Mouse (Mus musculus) embryonic stem cell, embryonic (primary cell): ENCODE data around the gene Plekhg4.

Experiments used
- CTCF ChIA-PET, 4 experiments: fragments of 300-600 bp in 2 of 4; fragments of 350-600 bp in 2 of 4; sonication (Branson Sonifier 250); formaldehyde crosslinking; loops; one replicate each; lab custom pipeline; 2022; ENCODE audit warnings: inconsistent platforms in 2 of 4; lab: Charles Lee
- POLR2A ChIA-PET, 4 experiments: fragments of 300-600 bp in 2 of 4; fragments of 350-600 bp in 2 of 4; sonication (Branson Sonifier 250); formaldehyde crosslinking; loops; one replicate each; lab custom pipeline; 2022; ENCODE audit warnings: antibody characterized with exemption in 4 of 4, inconsistent platforms in 1 of 4; lab: Charles Lee

Plekhg4 gene

GRCm38 (mm10) chr8:105361751-105362702, 11.0 kb upstream of the Plekhg4 start:
- ChIA-PET CTCF (interaction anchor here (0.6 to 6.8 kb wide), 8 partner anchors 11 to 465 kb away, joined by 3 to 46 read pairs (median 6); no protein-coding TSS in a partner anchor), POLR2A (interaction anchor here in 3 of 4 experiments (0.5 to 4.8 kb wide), 9 partner anchors 10 to 366 kb away, joined by 3 to 21 read pairs (median 3); partner anchors contain the start of gene E2f4 (in 1 of the 3))

GRCm38 (mm10) chr8:105367107-105367506, 6.0 kb upstream of the Plekhg4 start:
- POLR2A ChIA-PET, result interaction anchor here in 1 of 4 experiments (0.8 kb wide), 1 partner anchor 19 kb away, joined by 3 read pairs; the partner anchor contains the start of gene Fhod1
- CTCF ChIA-PET, result interaction anchor here in 2 of 4 experiments (0.7 to 1.0 kb wide), 4 partner anchors 30 to 173 kb away, joined by 3 to 5 read pairs (median 3); no protein-coding TSS in a partner anchor

GRCm38 (mm10) chr8:105372473-105372872, 601 bp upstream of the Plekhg4 start:
- POLR2A ChIA-PET, result interaction anchor here in 2 of 4 experiments (0.6 to 1.7 kb wide), 6 partner anchors 8 to 62 kb away, joined by 3 to 4 read pairs (median 3); partner anchors contain the start of genes Fhod1 (in 1 of the 2) and Slc9a5 (in 1 of the 2)
- CTCF ChIA-PET, result interaction anchor here in 3 of 4 experiments (0.6 to 2.1 kb wide), 4 partner anchors 13 to 67 kb away, joined by 3 to 16 read pairs (median 4); no protein-coding TSS in a partner anchor

GRCm38 (mm10) chr8:105374513-105374966, 1.5 kb downstream of the Plekhg4 start:
- POLR2A ChIA-PET, result interaction anchor here (0.6 to 2.0 kb wide), 14 partner anchors 9 to 461 kb away, joined by 3 to 8 read pairs (median 4); partner anchors contain the start of genes Fhod1 (in 3 of the 4) and Slc9a5 (in 2 of the 4)
- CTCF ChIA-PET, result interaction anchor here (0.5 to 4.2 kb wide), 84 partner anchors 9 to 1488 kb away, joined by 3 to 46 read pairs (median 4); partner anchors contain the start of genes Tppp3 (in 3 of the 4), Fhod1 (in 2 of the 4), Slc9a5 (in 2 of the 4) and 4931428F04Rik (in 1 of the 4)

GRCm38 (mm10) chr8:105378673-105379072, 5.6 kb downstream of the Plekhg4 start:
- POLR2A ChIA-PET, result interaction anchor here (0.9 to 2.4 kb wide), 16 partner anchors 9 to 147 kb away, joined by 3 to 9 read pairs (median 4); partner anchors contain the start of genes Fhod1 (in 2 of the 4), Slc9a5 (in 1 of the 4) and Tppp3 (in 1 of the 4)
- CTCF ChIA-PET, result interaction anchor here (0.5 to 3.2 kb wide), 14 partner anchors 8 to 258 kb away, joined by 3 to 14 read pairs (median 6); partner anchors contain the start of genes Atp6v0d1 (in 1 of the 4) and Ripor1 (in 1 of the 4)

- POLR2A ChIA-PET, result interaction anchor here in 2 of 4 experiments (0.6 to 1.8 kb wide), 4 partner anchors 9 to 152 kb away, joined by 3 to 5 read pairs (median 4); no protein-coding TSS in a partner anchor
- CTCF ChIA-PET, result interaction anchor here in 2 of 4 experiments (0.6 to 3.2 kb wide), 8 partner anchors 17 to 242 kb away, joined by 3 to 14 read pairs (median 5); no protein-coding TSS in a partner anchor
Measured at GRCm38 (mm10) chr8:105380308-105380707, 7.2 kb downstream of the Plekhg4 start.

- ChIA-PET CTCF (interaction anchor here (0.6 to 3.1 kb wide), 9 partner anchors 9 to 742 kb away, joined by 3 to 11 read pairs (median 4); partner anchors contain the start of gene Ciao2b (in 1 of the 4)), POLR2A (interaction anchor here in 2 of 4 experiments (0.8 to 1.8 kb wide), 5 partner anchors 10 to 93 kb away, joined by 3 to 5 read pairs (median 3); no protein-coding TSS in a partner anchor)
Measured at GRCm38 (mm10) chr8:105384070-105384469, 11.0 kb downstream of the Plekhg4 start.

GRCm38 (mm10) chr8:105387151-105387550, 14.1 kb downstream of the Plekhg4 start:
- ChIA-PET POLR2A (interaction anchor here in 1 of 4 experiments (0.7 to 2.3 kb wide), 4 partner anchors 9 to 86 kb away, joined by 3 to 9 read pairs (median 4); no protein-coding TSS in a partner anchor), CTCF (interaction anchor here (0.9 to 1.8 kb wide), 6 partner anchors 9 to 16 kb away, joined by 3 to 7 read pairs (median 3); no protein-coding TSS in a partner anchor)

- ChIA-PET CTCF (interaction anchor here in 2 of 4 experiments (0.6 to 2.6 kb wide), 4 partner anchors 8 to 25 kb away, joined by 3 to 8 read pairs (median 4); no protein-coding TSS in a partner anchor), POLR2A (interaction anchor here in 2 of 4 experiments (0.6 to 1.3 kb wide), 5 partner anchors 9 to 41 kb away, joined by 3 to 4 read pairs (median 3); no protein-coding TSS in a partner anchor)
Measured at GRCm38 (mm10) chr8:105389096-105389495, 16.0 kb downstream of the Plekhg4 start.

- POLR2A ChIA-PET, result interaction anchor here in 3 of 4 experiments (0.9 to 1.9 kb wide), 5 partner anchors 9 to 55 kb away, joined by 3 to 5 read pairs (median 4); no protein-coding TSS in a partner anchor
- CTCF ChIA-PET, result interaction anchor here in 3 of 4 experiments (1.2 to 6.7 kb wide), 5 partner anchors 18 to 139 kb away, joined by 3 to 26 read pairs (median 5); partner anchors contain the start of gene Plekhg4 (in 1 of the 3)
Measured at GRCm38 (mm10) chr8:105393089-105393787, 20.2 kb downstream of the Plekhg4 start.

- ChIA-PET POLR2A (interaction anchor here in 3 of 4 experiments (1.0 to 1.9 kb wide), 8 partner anchors 8 to 44 kb away, joined by 3 to 5 read pairs (median 4); no protein-coding TSS in a partner anchor), CTCF (interaction anchor here in 2 of 4 experiments (1.1 to 6.7 kb wide), 3 partner anchors 19 to 48 kb away, joined by 3 to 26 read pairs (median 10); partner anchors contain the start of gene Plekhg4 (in 1 of the 2))
Measured at GRCm38 (mm10) chr8:105393915-105394314, 20.8 kb downstream of the Plekhg4 start.

GRCm38 (mm10) chr8:105397747-105398146, 24.7 kb downstream of the Plekhg4 start:
- ChIA-PET POLR2A (interaction anchor here (0.7 to 1.4 kb wide), 12 partner anchors 8 to 366 kb away, joined by 3 to 5 read pairs (median 3); partner anchors contain the start of genes Slc9a5 (in 1 of the 4) and Tppp3 (in 1 of the 4)), CTCF (interaction anchor here (0.5 to 6.7 kb wide), 55 partner anchors 8 to 1146 kb away, joined by 3 to 26 read pairs (median 3); partner anchors contain the start of genes Plekhg4 (in 2 of the 4), Slc9a5 (in 2 of the 4), Elmo3 (in 1 of the 4) and Kctd19 (in 1 of the 4))

- CTCF ChIA-PET, result interaction anchor here in 2 of 4 experiments (0.8 to 1.4 kb wide), 5 partner anchors 26 to 132 kb away, joined by 3 to 4 read pairs (median 3); no protein-coding TSS in a partner anchor
- POLR2A ChIA-PET, result interaction anchor here in 1 of 4 experiments (1.3 to 1.9 kb wide), 2 partner anchors 22 to 71 kb away, joined by 5 read pairs; partner anchors contain the start of gene Tppp3
Measured at GRCm38 (mm10) chr8:105400016-105400415, 26.9 kb downstream of the Plekhg4 start.

GRCm38 (mm10) chr8:105403467-105403866, 30.4 kb downstream of the Plekhg4 start:
- CTCF ChIA-PET, result interaction anchor here in 2 of 4 experiments (0.8 to 1.7 kb wide), 3 partner anchors 17 to 38 kb away, joined by 3 to 4 read pairs (median 3); no protein-coding TSS in a partner anchor
- POLR2A ChIA-PET, result interaction anchor here in 2 of 4 experiments (0.7 to 1.5 kb wide), 3 partner anchors 25 to 28 kb away, joined by 3 read pairs; no protein-coding TSS in a partner anchor

GRCm38 (mm10) chr8:105404496-105404895, 31.4 kb downstream of the Plekhg4 start:
- ChIA-PET POLR2A (interaction anchor here in 2 of 4 experiments (1.4 to 1.5 kb wide), 2 partner anchors 26 to 27 kb away, joined by 3 read pairs; no protein-coding TSS in a partner anchor), CTCF (interaction anchor here in 1 of 4 experiments (0.5 kb wide), 1 partner anchor 76 kb away, joined by 3 read pairs; no protein-coding TSS in a partner anchor)
